8 mouse cellular contexts compared by ENCODE assay signal in the genomic region with DNA sequence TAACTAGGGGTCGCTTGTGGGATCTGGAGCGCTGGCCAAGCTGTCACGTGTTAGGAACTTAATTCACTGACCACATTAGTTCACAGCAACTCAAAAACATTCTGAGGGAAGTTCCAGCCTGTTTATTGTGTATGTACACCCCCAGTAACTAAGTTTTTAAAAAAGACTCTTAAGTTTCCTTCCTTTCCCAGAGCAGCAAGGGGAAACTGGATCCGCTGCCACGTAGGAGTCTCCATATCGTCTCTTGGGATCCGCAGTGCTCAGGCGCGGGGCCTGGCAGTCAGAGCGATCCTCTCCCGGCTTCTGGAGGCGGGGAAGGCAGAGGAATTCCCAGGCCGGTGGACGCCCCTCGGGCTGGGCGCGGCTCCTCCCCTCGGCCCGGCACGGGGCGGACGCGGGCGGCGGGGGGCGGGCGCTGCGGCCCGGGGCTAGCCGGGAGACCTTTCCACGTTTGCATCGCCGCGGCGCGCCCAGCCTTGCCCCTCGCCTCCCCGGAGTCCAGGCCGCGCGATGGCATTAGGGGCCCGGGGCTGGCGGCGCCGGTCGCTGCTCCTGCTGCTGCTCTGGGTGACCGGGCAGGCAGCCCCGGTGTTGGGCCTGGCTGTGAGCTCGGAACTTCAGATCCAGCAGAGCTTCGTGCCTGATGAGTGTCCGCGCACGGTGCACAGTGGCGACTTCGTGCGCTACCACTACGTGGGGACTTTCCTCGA. TPM values are rescaled to one million over a fixed set of nuclear protein-coding genes. Genes with fewer than 3 reads are reported as not detected.
DNase-seq lines count a peak whose midpoint lies in the region; ATAC-seq lines count a peak whose summit lies in the region.

TSS of gene Fkbp9 (plus strand) at position 363 of the 710 bp plus-strand sequence.

- peaks cover 14% of the 10 kb centered on the region for H3K36me3 ChIP-seq in heart, embryonic 10.5 days
- peaks cover 13% of the 10 kb centered on the region for H3K36me3 ChIP-seq in kidney, embryonic 14.5 days (ENCODE audit: control insufficient read depth, insufficient read depth, low read length)
- H3K36me3 ChIP-seq in limb, embryonic 15.5 days, result peaks cover 14% of the 10 kb centered on the region
- no peaks in the 10 kb centered on the region for H3K36me3 ChIP-seq in midbrain, embryonic 15.5 days (replicated peaks)
- peaks cover 2% of the 10 kb centered on the region; the same call in 1 of the 2 replicates for H3K36me3 ChIP-seq in stomach, embryonic 15.5 days

- peak within 1 kb of the TSS; percentile 70 for H3K4me2 ChIP-seq in kidney, embryonic 14.5 days (replicated peaks; ENCODE audit: low read depth, low read length)
- peak within 1 kb of the TSS; percentile 57 for H3K4me2 ChIP-seq in limb, embryonic 15.5 days
- H3K4me2 ChIP-seq in midbrain, embryonic 15.5 days, result peak within 1 kb of the TSS; percentile 91
- peak within 1 kb of the TSS; percentile 67 for H3K4me2 ChIP-seq in stomach, embryonic 15.5 days

- DNase-seq in B cell, adult 2 months, result peak; percentile 1 to 13
- DNase-seq in brain, adult 2 months (ENCODE audit: low read depth, low spot score), result peak; percentile 45
- DNase-seq in heart, embryonic 10.5 days (ENCODE audit: low spot score), result peak; percentile 93

- peak within 1 kb of the TSS; percentile 82 for H3K9ac ChIP-seq in kidney, embryonic 14.5 days (ENCODE audit: low read depth, low read length)
- H3K9ac ChIP-seq in limb, embryonic 15.5 days, result peak within 1 kb of the TSS; percentile 82
- peak within 1 kb of the TSS; percentile 44 for H3K9ac ChIP-seq in midbrain, embryonic 15.5 days
- peak within 1 kb of the TSS; percentile 82; the same call in 1 of the 2 replicates for H3K9ac ChIP-seq in stomach, embryonic 15.5 days

- no peaks in the 10 kb centered on the region for H3K27me3 ChIP-seq in heart, embryonic 10.5 days (ENCODE audit: insufficient read depth, poor library complexity, severe bottlenecking)
- H3K27me3 ChIP-seq in kidney, embryonic 14.5 days (ENCODE audit: control insufficient read depth, insufficient read depth, low read length), result no peaks in the 10 kb centered on the region
- H3K27me3 ChIP-seq in limb, embryonic 15.5 days, result no peaks in the 10 kb centered on the region
- no peaks in the 10 kb centered on the region for H3K27me3 ChIP-seq in midbrain, embryonic 15.5 days (replicated peaks)
- no peaks in the 10 kb centered on the region for H3K27me3 ChIP-seq in stomach, embryonic 15.5 days (replicated peaks)

- peaks cover 5% of the 10 kb centered on the region for H3K4me1 ChIP-seq in heart, embryonic 10.5 days
- no peaks in the 10 kb centered on the region for H3K4me1 ChIP-seq in kidney, embryonic 14.5 days (ENCODE audit: control insufficient read depth, insufficient read depth, low read length)
- peaks cover 13% of the 10 kb centered on the region for H3K4me1 ChIP-seq in limb, embryonic 15.5 days
- H3K4me1 ChIP-seq in midbrain, embryonic 15.5 days, result 0 out of 2 replicates have a peak, but pooled peaks cover 2% of the 10 kb centered on the region
- no peaks in the 10 kb centered on the region for H3K4me1 ChIP-seq in stomach, embryonic 15.5 days

- ATAC-seq in erythroid progenitor cell, adult 5-6 weeks (replicated peaks; ENCODE audit: low FRiP score, poor library complexity, severe bottlenecking), result peak; percentile 77
- ATAC-seq in kidney, embryonic 14.5 days (ENCODE audit: low FRiP score, low TSS enrichment), result peak; percentile 98
- peak; percentile 92 for ATAC-seq in limb, embryonic 15.5 days (ENCODE audit: insufficient number of reproducible peaks, low FRiP score, low TSS enrichment, low read depth)
- ATAC-seq in midbrain, embryonic 15.5 days (replicated peaks), result peak; percentile 95
- ATAC-seq in stomach, embryonic 15.5 days (ENCODE audit: insufficient read depth, low FRiP score, low read depth), result peak; percentile 97

- H3K9me3 ChIP-seq in heart, embryonic 10.5 days, result no peaks in the 10 kb centered on the region
- no peaks in the 10 kb centered on the region for H3K9me3 ChIP-seq in kidney, embryonic 14.5 days (ENCODE audit: control insufficient read depth, low read length)
- no peaks in the 10 kb centered on the region for H3K9me3 ChIP-seq in limb, embryonic 15.5 days
- H3K9me3 ChIP-seq in midbrain, embryonic 15.5 days, result no peaks in the 10 kb centered on the region
- H3K9me3 ChIP-seq in stomach, embryonic 15.5 days, result no peaks in the 10 kb centered on the region

- under 1% methylated on average over 58 of the region's 58 CpGs for WGBS in heart, embryonic 10.5 days
- under 1% methylated on average over 52 of the region's 58 CpGs for WGBS in kidney, embryonic 14.5 days
- under 1% methylated on average over 53 of the region's 58 CpGs for WGBS in limb, embryonic 15.5 days
- under 1% methylated on average over 58 of the region's 58 CpGs for WGBS in midbrain, embryonic 15.5 days
- under 1% methylated on average over 58 of the region's 58 CpGs for WGBS in stomach, embryonic 15.5 days

- H3K4me3 ChIP-seq in heart, embryonic 10.5 days, result peak within 1 kb of the TSS; percentile 83
- peak within 1 kb of the TSS; percentile 76 for H3K4me3 ChIP-seq in kidney, embryonic 14.5 days (ENCODE audit: low read length)
- H3K4me3 ChIP-seq in limb, embryonic 15.5 days, result peak within 1 kb of the TSS; percentile 75
- H3K4me3 ChIP-seq in midbrain, embryonic 15.5 days, result peak within 1 kb of the TSS; percentile 58
- peak within 1 kb of the TSS; percentile 73 for H3K4me3 ChIP-seq in stomach, embryonic 15.5 days (replicated peaks)

- peak within 1 kb of the TSS; percentile 95 for H3K27ac ChIP-seq in heart, embryonic 10.5 days
- H3K27ac ChIP-seq in kidney, embryonic 14.5 days (ENCODE audit: low read depth, low read length), result peak within 1 kb of the TSS; percentile 60
- H3K27ac ChIP-seq in limb, embryonic 15.5 days, result peak within 1 kb of the TSS; percentile 93
- H3K27ac ChIP-seq in midbrain, embryonic 15.5 days, result 0 out of 2 replicates have a peak within 1 kb of the TSS, but pooled peaks have one; percentile 26
- H3K27ac ChIP-seq in stomach, embryonic 15.5 days, result peak within 1 kb of the TSS; percentile 91

RNA-seq across cellular contexts. Expression of gene Fkbp9, which starts in this region (rescaled TPM):
- 2.9 TPM in 1 of 2 replicates, not detected in the other for total RNA-seq in erythroid progenitor cell, adult 5-6 weeks (2015; ENCODE audit: low replicate concordance)
- 0.68 and 1.9 TPM in 2 replicates for total RNA-seq in erythroid progenitor cell, adult 5-6 weeks (2017; ENCODE audit: low replicate concordance)
- polyA plus RNA-seq in heart, embryonic 10.5 days (2016; fragmentation: Nextera tagmentation; extraction: Ambion mirVana), result 122 and 142 TPM in 2 replicates
- polyA plus RNA-seq in kidney, embryonic 14.5 days (2014; fragmentation: Nextera tagmentation; extraction: Ambion mirVana), result 56.1 and 103 TPM in 2 replicates
- polyA plus RNA-seq in limb, embryonic 15.5 days (2015; fragmentation: Nextera tagmentation; extraction: Ambion mirVana), result 234 and 259 TPM in 2 replicates
- 31.9 and 33.3 TPM in 2 replicates for polyA plus RNA-seq in midbrain, embryonic 15.5 days (2015; fragmentation: Nextera tagmentation; extraction: Ambion mirVana)
- 145 and 153 TPM in 2 replicates for polyA plus RNA-seq in stomach, embryonic 15.5 days (2015; fragmentation: Nextera tagmentation; extraction: Ambion mirVana)

Comparison
In these comparisons a context has a peak if more than half of its experiments do, and no peak if none do; other contexts are left out.
1. Peak in every context shown above with its lines: DNase-seq, ATAC-seq, H3K4me3 ChIP-seq and H3K27ac ChIP-seq.
2. DNase-seq: peak in every context shown above with its lines; median percentile 93 in heart, embryonic 10.5 days; 45 in brain, adult 2 months; 7 in B cell, adult 2 months.
3. H3K27ac ChIP-seq: peak in every context shown above with its lines; median percentile 95 in heart, embryonic 10.5 days; 93 in limb, embryonic 15.5 days; 91 in stomach, embryonic 15.5 days; 60 in kidney, embryonic 14.5 days; 26 in midbrain, embryonic 15.5 days.